Mouse (Mus musculus): ENCODE results near the gene Slc16a14.

- TF ChIP-seq CTCF (IDR thresholded peaks at IDR 0.05; ENCODE audit: low read depth) (no peak), EP300 (IDR thresholded peaks at IDR 0.05; ENCODE audit: low read depth) (no peak)
Measured at GRCm38 (mm10) chr1:84861255-84861630, 73.7 kb downstream of the Slc16a14 start.
